Mouse (Mus musculus) forelimb bud, embryonic 11.5 days (tissue): ENCODE data around the gene Lgals1.
A peak's percentile ranks its signal among the peaks of the same experiment; 100 is the strongest.

Experiments
- DNase-seq: peaks from one replicate; pipeline ENCODE4 v3.0.0-alpha.2; 2012; ENCODE audit warnings: low read depth, low spot score

The Lgals1 gene

GRCm38 (mm10) chr15:78908982-78909381 lies 17.5 kb upstream of the Lgals1 start:
- no peak for DNase-seq

- no peak for DNase-seq
Observed at GRCm38 (mm10) chr15:78912040-78912439, 14.5 kb upstream of the Lgals1 start.

- DNase-seq, result peak; percentile 98
Observed at GRCm38 (mm10) chr15:78913632-78914090, 12.9 kb upstream of the Lgals1 start, which contains the start of gene Pdxp. Gene Pdxp (plus strand): TSS chr15:78913919.

GRCm38 (mm10) chr15:78914091-78914822 lies 12.3 kb upstream of the Lgals1 start:
- DNase-seq, result no peak

- no peak for DNase-seq
Observed at GRCm38 (mm10) chr15:78914823-78915659, 11.5 kb upstream of the Lgals1 start.

- DNase-seq, result peak; percentile 77
Observed at GRCm38 (mm10) chr15:78915660-78916017, 10.9 kb upstream of the Lgals1 start.

GRCm38 (mm10) chr15:78916052-78916826 lies 10.3 kb upstream of the Lgals1 start:
- no peak for DNase-seq

GRCm38 (mm10) chr15:78918126-78918525 lies 8.4 kb upstream of the Lgals1 start:
- DNase-seq, result no peak

- DNase-seq, result no peak
Observed at GRCm38 (mm10) chr15:78919914-78920313, 6.6 kb upstream of the Lgals1 start.

GRCm38 (mm10) chr15:78922700-78923099 lies 3.8 kb upstream of the Lgals1 start:
- no peak for DNase-seq

GRCm38 (mm10) chr15:78923585-78923984 lies 2.9 kb upstream of the Lgals1 start:
- no peak for DNase-seq

- no peak for DNase-seq
Observed at GRCm38 (mm10) chr15:78925129-78925528, 1.4 kb upstream of the Lgals1 start.

- DNase-seq, result no peak
Observed at GRCm38 (mm10) chr15:78927021-78927787, 679 bp downstream of the Lgals1 start.

- peak; percentile 93 for DNase-seq
Observed at GRCm38 (mm10) chr15:78927788-78928457, 1.4 kb downstream of the Lgals1 start.

GRCm38 (mm10) chr15:78928539-78928938 lies 2.0 kb downstream of the Lgals1 start:
- no peak for DNase-seq

GRCm38 (mm10) chr15:78930192-78930706 lies 3.7 kb downstream of the Lgals1 start:
- DNase-seq, result no peak

- no peak for DNase-seq
Observed at GRCm38 (mm10) chr15:78930801-78931426, 4.4 kb downstream of the Lgals1 start.

GRCm38 (mm10) chr15:78931577-78931976 lies 5.1 kb downstream of the Lgals1 start:
- no peak for DNase-seq

GRCm38 (mm10) chr15:78934784-78935320 lies 8.3 kb downstream of the Lgals1 start, which contains the start of gene Nol12:
Gene Nol12 (plus strand): TSS chr15:78934933.
- DNase-seq, result peak; percentile 93
